Mouse (Mus musculus): Measurements from ENCODE around the gene Mxra8. TPM values are rescaled to one million over a fixed set of nuclear protein-coding genes. Genes with fewer than 3 reads are reported as not detected.
A peak's percentile ranks its signal among the peaks of the same experiment; 100 is the strongest.

Gene Mxra8
- total RNA-seq, 2 experiments from 2014 or later, result 15.0 to 15.1 TPM

- intact Hi-C loops (cut with DNase I), result no loop called here
- DNase-seq, result peak; percentile 85
Observed at GRCm38 (mm10) chr4:155833836-155834235, 5.6 kb upstream of the Mxra8 start.

GRCm38 (mm10) chr4:155837404-155838010, 2.0 kb upstream of the Mxra8 start:
- DNase-seq, result no peak

GRCm38 (mm10) chr4:155838187-155839153, 1.0 kb upstream of the Mxra8 start:
- DNase-seq, result no peak

More at GRCm38 (mm10) chr4:155837404-155838010, 2.0 kb upstream of the Mxra8 start:
- intact Hi-C loops (cut with DNase I), result no loop called here

GRCm38 (mm10) chr4:155840076-155841002, 859 bp downstream of the Mxra8 start:
- no peak for DNase-seq
- intact Hi-C loops (cut with DNase I), result no loop called here

More at GRCm38 (mm10) chr4:155838187-155839153, 1.0 kb upstream of the Mxra8 start:
- intact Hi-C loops (cut with DNase I), result no loop called here

GRCm38 (mm10) chr4:155841003-155841454, 1.5 kb downstream of the Mxra8 start:
- peak; percentile 42 for DNase-seq
- intact Hi-C loops (cut with DNase I), result no loop called here

- intact Hi-C loops (cut with DNase I), result no loop called here
Observed at GRCm38 (mm10) chr4:155841651-155842270, 2.3 kb downstream of the Mxra8 start.

GRCm38 (mm10) chr4:155843231-155843630, 3.8 kb downstream of the Mxra8 start:
- no peak for DNase-seq
- intact Hi-C loops (cut with DNase I), result no loop called here

More at GRCm38 (mm10) chr4:155841651-155842270, 2.3 kb downstream of the Mxra8 start:
- DNase-seq, result no peak

GRCm38 (mm10) chr4:155846871-155847578, 7.5 kb downstream of the Mxra8 start, which contains the start of gene Dvl1:
Gene Dvl1, plus strand, starts transcription at chr4:155847402.
- intact Hi-C loops (cut with DNase I), result no loop called here
- peak; percentile 95 for DNase-seq

- intact Hi-C loops (cut with DNase I), result no loop called here
- DNase-seq, result peak; percentile 43
Observed at GRCm38 (mm10) chr4:155847591-155848352, 8.3 kb downstream of the Mxra8 start.

GRCm38 (mm10) chr4:155848434-155849095, 9.1 kb downstream of the Mxra8 start:
- intact Hi-C loops (cut with DNase I), result no loop called here
- no peak for DNase-seq

- no peak for DNase-seq
- intact Hi-C loops (cut with DNase I), result no loop called here
Observed at GRCm38 (mm10) chr4:155849391-155849790, 9.9 kb downstream of the Mxra8 start.

- intact Hi-C loops (cut with DNase I), result no loop called here
- DNase-seq, result no peak
Observed at GRCm38 (mm10) chr4:155849792-155850451, 10.4 kb downstream of the Mxra8 start.

GRCm38 (mm10) chr4:155851368-155851767, 11.9 kb downstream of the Mxra8 start:
- no peak for DNase-seq
- intact Hi-C loops (cut with DNase I), result no loop called here

- DNase-seq, result no peak
- intact Hi-C loops (cut with DNase I), result no loop called here
Observed at GRCm38 (mm10) chr4:155851951-155852411, 12.5 kb downstream of the Mxra8 start.

GRCm38 (mm10) chr4:155853421-155853820, 13.9 kb downstream of the Mxra8 start:
- DNase-seq, result no peak
- intact Hi-C loops (cut with DNase I), result no loop called here

GRCm38 (mm10) chr4:155854991-155855390, 15.5 kb downstream of the Mxra8 start:
- DNase-seq, result no peak
- intact Hi-C loops (cut with DNase I), result no loop called here

GRCm38 (mm10) chr4:155856071-155856470, 16.6 kb downstream of the Mxra8 start:
- intact Hi-C loops (cut with DNase I), result no loop called here
- DNase-seq, result no peak
